Mouse (Mus musculus) brain, embryonic 14.5 days (tissue): Measurements from ENCODE around the gene Med27. TPM values are rescaled to one million over a fixed set of nuclear protein-coding genes. Genes with fewer than 3 reads are reported as not detected.

Source experiments
- DNase-seq: peaks from one replicate; pipeline ENCODE4 v3.0.0-alpha.2; 2011; ENCODE audit warnings: low read depth
- CTCF ChIP-seq: fragments of 200-500 bp; IDR thresholded peaks from 2 replicates; pipeline ENCODE4 v1.5.1; 2012; ENCODE audit warnings: inconsistent platforms, mild to moderate bottlenecking, moderate library complexity, borderline replicate concordance; ENCODE audit not compliant: insufficient read depth, insufficient read length; ENCODE audit errors: extremely low read depth
- POLR2A ChIP-seq: fragments of 200-500 bp; IDR thresholded peaks from 2 replicates; pipeline ENCODE4 v1.6.1; 2012; ENCODE audit warnings: mild to moderate bottlenecking, inconsistent platforms, borderline replicate concordance; ENCODE audit not compliant: poor library complexity, insufficient read depth, insufficient read length, severe bottlenecking; ENCODE audit errors: extremely low read depth
- polyA plus RNA-seq: library from polyadenylated mRNA; depleted of rRNA; stranded (reverse); fragments of >200 nt; gene quantifications from 2 replicates; pipeline ENCODE4 v1.2.3, GENCODE M21; 2012

Gene Med27
- polyA plus RNA-seq, 1 experiment = 64.9 TPM

DNA sequence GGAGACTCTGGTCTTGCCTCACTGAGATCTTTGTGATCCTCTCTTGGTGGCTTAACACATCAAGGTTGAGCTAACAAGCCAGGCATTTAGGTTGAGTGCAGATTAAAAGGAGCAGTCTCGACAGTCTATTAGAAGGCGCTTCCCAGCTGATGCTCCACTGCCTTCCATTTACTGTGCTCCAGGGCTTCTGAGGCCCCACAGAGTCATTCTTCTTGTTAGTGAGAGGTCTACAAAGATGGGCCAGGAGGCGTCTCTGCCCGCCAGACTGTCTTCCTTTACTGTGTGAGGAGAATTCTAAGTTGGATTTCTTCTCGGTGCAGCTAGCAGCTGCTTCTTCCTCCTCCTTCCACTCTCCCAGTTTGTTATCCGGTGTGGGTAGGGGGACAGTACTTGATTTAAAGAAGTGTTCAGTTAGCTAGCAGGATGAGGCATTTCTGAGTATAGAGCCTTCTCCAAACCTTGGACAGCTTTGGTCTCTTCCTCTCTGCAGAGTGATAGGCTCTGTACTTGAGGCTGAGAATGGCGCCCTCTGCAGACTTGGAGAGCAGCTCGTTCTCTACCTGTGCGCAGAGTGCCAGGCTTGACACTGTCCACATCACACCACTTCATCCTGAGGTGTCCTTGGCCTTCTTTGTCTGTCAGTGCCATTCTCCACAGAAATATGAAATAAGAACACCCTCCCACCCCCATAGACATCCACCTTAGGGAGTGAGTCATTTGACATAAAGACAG is 57.3 kb downstream of the Med27 start:
- peak; percentile 58 for DNase-seq
- TF ChIP-seq CTCF = peak; percentile 21; the same call in 1 of the 2 replicates
- no peak for TF ChIP-seq POLR2A

DNA sequence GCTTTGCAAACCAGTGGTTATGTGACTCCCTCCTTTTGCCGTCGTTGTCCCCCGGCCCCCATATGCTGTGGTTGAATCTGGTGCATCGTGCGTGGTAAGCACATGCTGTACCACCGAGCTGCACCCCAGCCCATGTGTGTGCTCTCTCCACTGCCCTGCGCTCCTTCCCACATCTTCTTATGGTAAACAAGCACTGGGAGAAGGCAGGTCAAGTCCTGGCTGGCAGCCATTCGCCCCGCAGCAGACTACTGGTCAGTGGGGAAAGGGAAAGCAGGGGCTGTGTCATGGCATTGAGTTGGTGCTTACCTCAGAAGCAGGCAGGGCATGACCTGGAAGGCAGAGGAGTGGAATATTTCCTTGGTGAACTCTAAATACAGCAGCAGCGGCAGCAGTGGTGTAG is 58.3 kb downstream of the Med27 start:
- no peak for TF ChIP-seq POLR2A
- no peak for TF ChIP-seq CTCF
- no peak for DNase-seq

DNA sequence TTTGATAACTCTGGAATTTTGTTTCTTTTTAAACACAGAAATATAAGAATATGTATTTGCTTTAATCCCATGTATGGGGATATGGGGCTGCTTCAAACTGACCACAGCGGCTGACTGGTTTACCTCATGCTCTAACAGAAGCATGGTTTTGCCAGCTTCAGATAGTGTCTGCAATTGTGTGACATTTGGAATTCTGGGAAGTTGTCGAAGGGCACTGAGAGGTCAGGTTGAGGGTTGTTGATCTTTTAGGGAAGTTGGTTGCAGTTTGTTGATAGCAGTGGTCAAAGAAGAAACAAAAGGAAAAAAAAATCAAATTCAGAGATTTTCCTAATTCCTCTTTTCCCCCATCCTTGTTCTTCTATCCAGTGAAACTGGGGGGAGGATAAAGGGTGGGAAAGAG is 59.2 kb downstream of the Med27 start:
- no peak for TF ChIP-seq POLR2A
- DNase-seq = no peak

DNA sequence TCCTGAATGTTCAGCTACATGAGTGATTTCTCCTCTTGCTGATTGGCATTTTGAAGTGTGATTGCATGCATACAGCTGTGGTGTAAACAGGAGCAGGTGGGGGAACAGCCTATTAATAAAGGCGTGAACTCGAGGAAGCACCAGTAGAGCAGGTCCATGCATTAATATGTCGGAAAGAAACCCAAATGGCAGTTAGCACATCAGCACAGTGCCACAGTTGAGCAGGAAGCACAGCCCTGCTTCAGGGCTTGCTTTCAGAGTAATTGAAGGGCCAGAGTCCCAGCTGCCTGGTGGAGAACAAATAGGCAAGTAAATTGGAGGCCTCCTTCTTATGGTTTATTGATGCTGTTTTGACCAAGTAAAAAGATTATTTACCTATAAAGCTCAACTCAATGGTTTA is 60.7 kb downstream of the Med27 start:
- peak; percentile 77 for DNase-seq
- TF ChIP-seq CTCF (no peak), POLR2A (no peak)

DNA sequence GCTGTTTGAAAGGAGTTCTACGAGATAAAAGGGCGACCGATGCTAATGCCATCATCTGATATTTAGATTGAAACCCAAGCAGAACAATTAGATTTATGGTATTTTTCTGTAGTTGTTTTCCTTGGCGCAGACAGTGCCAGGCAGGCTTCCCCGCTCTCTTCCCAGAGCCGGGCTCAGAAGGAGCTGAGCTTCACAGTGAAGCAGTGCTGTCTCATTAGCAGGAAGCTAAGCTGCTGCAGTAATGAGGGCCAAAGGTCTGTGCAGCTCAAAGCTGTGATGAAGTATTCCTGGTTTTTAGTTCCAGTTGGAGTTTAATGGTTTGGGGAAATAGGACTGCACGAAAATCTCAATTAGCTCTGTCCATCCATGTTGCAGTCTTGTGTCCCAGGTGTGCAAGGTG is 61.1 kb downstream of the Med27 start:
- TF ChIP-seq CTCF = no peak
- TF ChIP-seq POLR2A = no peak
- peak; percentile 86 for DNase-seq

DNA sequence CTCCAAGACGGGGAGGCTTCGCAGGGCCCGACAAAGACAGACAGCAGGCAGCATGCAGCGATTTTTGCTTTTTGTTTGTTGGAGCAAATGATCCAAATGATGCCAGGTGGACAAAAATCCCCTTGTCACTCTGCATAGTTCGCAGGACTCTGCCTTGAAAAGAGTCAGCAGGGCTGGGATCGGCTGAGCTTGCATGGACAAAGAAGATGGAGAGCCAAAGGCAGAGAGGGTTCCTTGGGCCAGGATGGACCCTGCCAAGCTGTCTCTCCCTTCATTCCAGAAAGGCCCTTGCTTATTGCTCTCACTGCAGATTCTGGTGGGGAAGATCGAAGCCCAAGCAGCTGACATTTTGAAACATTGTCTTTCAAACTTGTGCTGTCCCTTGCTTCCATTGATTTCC is 64.3 kb downstream of the Med27 start:
- no peak for DNase-seq
- TF ChIP-seq CTCF (no peak), POLR2A (no peak)

DNA sequence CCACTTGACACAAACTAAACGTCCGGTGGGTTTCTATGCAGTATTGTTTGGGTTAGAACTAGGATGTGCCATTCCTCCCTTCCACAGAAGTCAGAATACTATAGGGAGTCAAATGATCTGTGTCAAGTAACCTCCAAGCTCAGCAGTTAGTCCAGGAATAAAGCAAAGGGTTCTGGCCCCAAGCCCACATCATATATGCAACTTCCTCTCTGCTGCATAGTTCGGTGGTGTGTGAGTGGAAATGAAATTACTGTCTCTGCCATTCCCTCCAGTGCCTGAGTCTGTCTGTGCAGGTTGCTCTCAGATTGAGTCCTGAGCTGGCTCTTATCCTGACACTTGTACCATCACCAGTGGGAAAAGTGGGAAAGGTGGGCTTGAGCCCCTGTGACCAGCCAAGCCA is 65.8 kb downstream of the Med27 start:
- TF ChIP-seq POLR2A (no peak), CTCF (no peak)
- no peak for DNase-seq

DNA sequence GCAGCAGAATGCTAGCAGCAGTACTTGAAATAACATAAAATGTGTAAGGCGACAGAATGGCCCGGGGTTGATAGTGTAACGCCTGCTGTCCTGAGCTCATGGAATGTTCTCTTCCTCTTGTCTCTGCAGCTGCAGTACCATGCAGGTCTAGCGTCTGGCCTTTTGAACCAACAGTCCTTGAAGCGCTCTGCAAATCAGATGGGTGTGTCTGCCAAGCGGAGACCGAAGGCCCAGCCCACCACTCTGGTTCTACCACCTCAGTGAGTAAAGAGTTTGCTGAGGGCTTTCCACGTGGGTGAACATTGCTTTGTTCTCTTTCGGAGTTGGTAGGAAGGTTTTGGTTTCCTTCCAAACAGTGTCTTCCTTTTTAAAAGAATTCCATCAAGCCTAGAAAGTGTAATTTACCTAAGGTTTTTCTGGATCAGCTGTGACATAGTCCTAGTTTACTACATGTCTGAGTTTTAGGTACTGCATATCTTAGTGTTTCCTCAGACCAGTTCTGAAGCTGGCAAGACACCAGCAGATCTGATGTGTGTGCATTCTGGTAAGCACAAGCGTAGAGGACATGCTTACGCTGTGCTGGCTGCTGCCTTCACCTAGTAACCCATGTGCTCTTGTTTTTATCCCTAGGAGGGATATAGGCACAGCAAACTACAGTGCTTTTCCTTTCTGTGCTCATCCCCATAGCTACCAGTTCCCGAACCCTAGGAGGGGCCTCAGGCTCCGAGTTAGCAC is 66.8 kb downstream of the Med27 start:
- peak; percentile 47 for DNase-seq
- no peak for TF ChIP-seq POLR2A
- no peak for TF ChIP-seq CTCF

DNA sequence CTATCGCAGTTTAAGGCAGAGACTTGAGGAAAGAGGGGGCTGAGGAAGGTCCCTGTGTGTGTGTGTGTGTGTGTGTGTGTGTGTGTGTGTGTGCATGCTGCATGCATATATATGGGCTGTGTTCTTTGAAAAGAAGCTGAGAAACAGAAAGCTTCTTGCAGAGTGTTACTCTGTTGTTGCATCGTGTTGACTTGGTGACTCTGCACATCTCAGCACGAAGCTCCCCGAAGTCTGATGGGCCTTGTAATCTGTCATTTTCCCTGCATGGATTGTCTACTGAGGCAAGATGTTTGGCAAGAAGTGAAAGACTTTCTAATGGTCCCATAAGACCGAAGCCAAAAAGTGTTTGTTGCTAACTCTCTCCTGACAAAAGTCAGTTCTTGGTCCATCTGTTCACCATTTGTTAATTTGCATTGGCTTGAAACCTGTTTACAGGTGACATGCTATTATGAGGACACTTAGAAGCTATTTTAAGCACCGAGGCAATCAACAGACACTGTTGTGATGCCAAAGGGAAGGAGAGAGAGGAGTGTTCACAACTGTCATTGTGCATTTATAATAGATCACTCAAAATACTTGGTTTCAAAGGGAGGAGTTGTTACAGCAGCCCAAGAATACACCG is 68.3 kb downstream of the Med27 start:
- DNase-seq = peak; percentile 71
- no peak for TF ChIP-seq CTCF
- TF ChIP-seq POLR2A = no peak

DNA sequence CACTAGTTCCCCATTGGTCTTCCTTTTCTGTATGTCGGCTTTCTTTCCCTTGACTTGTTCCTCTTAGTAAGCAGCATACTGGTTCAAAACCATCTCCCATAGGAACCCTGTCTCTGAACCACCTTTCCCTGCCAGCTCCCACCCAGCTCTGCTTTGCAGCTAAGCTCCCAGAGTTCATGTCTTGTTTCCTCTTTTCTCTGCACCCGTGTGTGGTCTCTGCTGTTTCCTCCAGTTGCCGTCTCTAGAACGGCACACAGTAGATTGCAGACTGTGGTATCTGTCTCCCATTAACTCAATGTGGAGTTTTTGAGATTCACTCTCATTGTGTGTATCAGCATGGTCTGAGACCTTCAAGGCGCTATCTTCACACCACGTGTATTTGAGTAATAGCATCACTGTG is 71.9 kb downstream of the Med27 start:
- no peak for TF ChIP-seq CTCF
- TF ChIP-seq POLR2A = no peak
- no peak for DNase-seq

DNA sequence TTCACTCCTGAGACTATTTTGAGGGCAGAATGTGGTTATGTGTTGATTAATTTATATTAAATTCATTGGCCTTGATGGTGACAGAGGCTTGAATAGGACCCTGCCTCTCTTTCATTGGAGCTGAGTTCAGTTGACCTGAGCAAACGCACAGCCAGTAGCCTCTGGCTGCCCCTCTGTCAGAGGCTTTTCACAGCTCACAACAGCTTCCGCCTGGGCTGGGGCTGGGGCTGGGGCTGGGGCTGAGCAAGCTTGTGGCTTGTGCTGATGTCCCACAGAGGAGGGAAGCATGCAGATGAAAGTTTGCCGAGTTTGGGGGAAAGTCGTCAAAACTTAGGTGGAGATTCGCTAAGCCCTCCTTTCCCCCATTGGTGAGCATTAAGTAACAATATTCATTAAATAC is 72.8 kb downstream of the Med27 start:
- TF ChIP-seq CTCF (no peak), POLR2A (no peak)
- DNase-seq = no peak
